Mouse (Mus musculus): ENCODE results near the gene Olfr1151. TPM values are rescaled to one million over a fixed set of nuclear protein-coding genes. Genes with fewer than 3 reads are reported as not detected.

The Olfr1151 gene
- not detected in 2 replicates for polyA plus RNA-seq (2012; rRNA removed; ENCODE audit: low replicate concordance)

DNA sequence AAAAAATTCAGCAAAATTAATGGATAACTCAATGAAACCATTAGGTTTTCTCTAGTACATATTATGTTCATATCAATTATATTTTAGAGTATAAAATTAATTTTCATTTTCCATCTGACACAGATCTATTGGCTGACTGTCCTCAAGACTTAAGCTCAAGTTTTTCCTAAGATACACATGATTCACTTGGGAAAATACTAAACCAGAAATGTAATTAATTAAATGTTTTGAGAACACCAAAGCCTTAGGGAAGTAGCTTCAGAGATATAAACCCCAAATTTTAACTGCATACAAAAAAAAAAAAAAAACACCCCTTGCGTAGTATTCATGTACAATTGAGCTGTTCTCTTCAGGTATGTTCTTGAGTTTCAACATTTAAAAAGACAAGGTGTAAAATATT is at the start of gene Olfr1151:
Gene Olfr1151, plus strand, starts transcription at position 301 of the 400 bp plus-strand sequence.

GRCm38 (mm10) chr2:87809522-87809921 is 46.1 kb upstream of the Olfr1151 start, which contains the start of gene Olfr1145:
Gene Olfr1145, plus strand, starts transcription at chr2:87809822.

GRCm38 (mm10) chr2:87830233-87830632 is 25.4 kb upstream of the Olfr1151 start, which contains the start of gene Olfr1148:
Gene Olfr1148, plus strand, starts transcription at chr2:87830533.

DNA sequence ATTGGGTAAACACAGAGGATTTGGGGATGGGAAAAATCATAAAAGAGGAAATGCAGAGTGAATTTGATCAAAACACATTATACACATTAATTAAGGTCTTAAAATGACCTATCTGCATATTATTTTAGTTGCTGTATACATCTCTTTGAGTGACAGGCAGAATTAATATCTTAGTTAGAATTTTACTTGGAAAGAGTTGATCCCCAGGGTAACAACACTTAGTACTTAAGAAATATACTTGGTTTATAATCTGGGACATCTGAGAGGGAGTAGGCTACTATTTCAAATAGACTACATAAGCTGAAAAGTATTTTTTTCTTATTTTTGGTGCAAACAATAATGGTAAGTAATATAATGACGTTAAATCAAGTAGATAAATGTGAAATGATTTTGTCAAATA is 12.0 kb upstream of the Olfr1151 start, which contains the start of gene Olfr1150-ps1:
Gene Olfr1150-ps1, plus strand, starts transcription at position 301 of the 400 bp plus-strand sequence.

DNA sequence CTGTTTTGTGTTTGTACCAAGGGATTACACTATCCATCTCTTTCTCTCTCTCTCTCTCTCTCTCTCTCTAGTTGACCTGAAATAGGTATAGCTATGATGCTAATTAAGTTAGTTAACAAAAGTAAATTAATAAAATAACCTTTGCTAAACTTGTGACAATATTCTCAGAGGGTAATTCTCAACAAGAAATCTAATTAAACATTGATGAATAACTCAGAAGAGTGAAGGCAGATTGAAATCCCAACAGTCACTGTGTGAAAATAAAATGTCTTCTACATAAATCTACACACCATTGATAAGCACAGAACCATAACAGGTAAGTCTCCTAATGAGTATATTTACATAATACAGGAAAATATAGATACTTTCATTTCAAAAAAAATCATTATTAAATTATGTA is 10.5 kb downstream of the Olfr1151 start, which contains the start of gene Olfr1152:
Gene Olfr1152, plus strand, starts transcription at position 301 of the 400 bp plus-strand sequence.

DNA sequence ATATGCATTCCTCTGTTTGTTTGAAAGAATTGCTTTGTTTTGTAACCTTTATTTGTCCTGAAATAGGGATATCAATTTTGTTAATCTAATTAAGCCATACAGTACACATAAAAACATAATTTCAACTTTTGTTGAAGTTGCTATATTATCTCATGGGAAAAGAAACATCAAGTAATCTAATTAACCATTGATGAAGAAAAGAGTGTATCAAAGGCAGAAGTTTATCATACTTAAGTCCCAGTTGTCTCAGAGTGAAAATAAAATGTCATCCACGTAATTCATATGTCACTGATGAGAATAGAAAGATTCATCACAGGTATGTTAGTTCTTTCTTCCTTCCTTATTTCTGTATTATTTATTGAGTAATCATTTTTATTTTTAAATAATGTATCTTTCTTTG is 39.0 kb downstream of the Olfr1151 start, which contains the start of gene Olfr1153:
Gene Olfr1153, plus strand, starts transcription at position 301 of the 400 bp plus-strand sequence.

GRCm38 (mm10) chr2:87905066-87905465 is 49.4 kb downstream of the Olfr1151 start, which contains the start of gene Olfr1154:
Gene Olfr1154, minus strand, starts transcription at chr2:87905166.

Other genes with a start within 250 kb of the Olfr1151 start
- not detected in 2 replicates for gene Olfr1130, start 249.7 kb upstream of the Olfr1151 start, polyA plus RNA-seq (2012; rRNA removed; ENCODE audit: low replicate concordance)
- gene Olfr1131, start 228.8 kb upstream of the Olfr1151 start, polyA plus RNA-seq (2012; rRNA removed; ENCODE audit: low replicate concordance): not detected in 2 replicates
- not detected in 2 replicates for gene Olfr1132, start 218.3 kb upstream of the Olfr1151 start, polyA plus RNA-seq (2012; rRNA removed; ENCODE audit: low replicate concordance)
- not detected in 2 replicates for gene Olfr1133, start 208.5 kb upstream of the Olfr1151 start, polyA plus RNA-seq (2012; rRNA removed; ENCODE audit: low replicate concordance)
- gene Olfr1134, start 197.4 kb upstream of the Olfr1151 start, polyA plus RNA-seq (2012; rRNA removed; ENCODE audit: low replicate concordance): not detected in 2 replicates
- not detected in 2 replicates for gene Olfr1135, start 182.2 kb upstream of the Olfr1151 start, polyA plus RNA-seq (2012; rRNA removed; ENCODE audit: low replicate concordance)
- not detected in 2 replicates for gene Olfr1136, start 161.9 kb upstream of the Olfr1151 start, polyA plus RNA-seq (2012; rRNA removed; ENCODE audit: low replicate concordance)
- gene Olfr1137, start 142.7 kb upstream of the Olfr1151 start, polyA plus RNA-seq (2012; rRNA removed; ENCODE audit: low replicate concordance): not detected in 2 replicates
- not detected in 2 replicates for gene Olfr1138, start 115.9 kb upstream of the Olfr1151 start, polyA plus RNA-seq (2012; rRNA removed; ENCODE audit: low replicate concordance)
- gene Olfr1140, start 112.1 kb upstream of the Olfr1151 start, polyA plus RNA-seq (2012; rRNA removed; ENCODE audit: low replicate concordance): not detected in 2 replicates
- gene Olfr1141, start 101.9 kb upstream of the Olfr1151 start, polyA plus RNA-seq (2012; rRNA removed; ENCODE audit: low replicate concordance): not detected in 2 replicates
- gene Olfr152, start 76.4 kb upstream of the Olfr1151 start, polyA plus RNA-seq (2012; rRNA removed; ENCODE audit: low replicate concordance): not detected in 2 replicates
- gene Olfr1143, start 55.3 kb upstream of the Olfr1151 start, polyA plus RNA-seq (2012; rRNA removed; ENCODE audit: low replicate concordance): not detected in 2 replicates
- gene Olfr1145, start 46.0 kb upstream of the Olfr1151 start, polyA plus RNA-seq (2012; rRNA removed; ENCODE audit: low replicate concordance): not detected in 2 replicates
- gene Olfr1148, start 25.3 kb upstream of the Olfr1151 start, polyA plus RNA-seq (2012; rRNA removed; ENCODE audit: low replicate concordance): not detected in 2 replicates
- gene Olfr1150-ps1, start 11.9 kb upstream of the Olfr1151 start, polyA plus RNA-seq (2012; rRNA removed; ENCODE audit: low replicate concordance): not detected in 2 replicates
- gene Olfr1152, start 10.6 kb downstream of the Olfr1151 start, polyA plus RNA-seq (2012; rRNA removed; ENCODE audit: low replicate concordance): not detected in 2 replicates
- gene Olfr1153, start 39.1 kb downstream of the Olfr1151 start, polyA plus RNA-seq (2012; rRNA removed; ENCODE audit: low replicate concordance): not detected in 2 replicates
- not detected in 2 replicates for gene Olfr1154, start 49.3 kb downstream of the Olfr1151 start, polyA plus RNA-seq (2012; rRNA removed; ENCODE audit: low replicate concordance)
- not detected in 2 replicates for gene Olfr1155, start 89.3 kb downstream of the Olfr1151 start, polyA plus RNA-seq (2012; rRNA removed; ENCODE audit: low replicate concordance)
- gene Olfr1156, start 97.2 kb downstream of the Olfr1151 start, polyA plus RNA-seq (2012; rRNA removed; ENCODE audit: low replicate concordance): not detected in 2 replicates
- not detected in 2 replicates for gene Olfr1157, start 112.4 kb downstream of the Olfr1151 start, polyA plus RNA-seq (2012; rRNA removed; ENCODE audit: low replicate concordance)
- gene Olfr74, start 118.8 kb downstream of the Olfr1151 start, polyA plus RNA-seq (2012; rRNA removed; ENCODE audit: low replicate concordance): not detected in 2 replicates
- not detected in 2 replicates for gene Olfr1158, start 134.3 kb downstream of the Olfr1151 start, polyA plus RNA-seq (2012; rRNA removed; ENCODE audit: low replicate concordance)
- gene Olfr1160, start 152.4 kb downstream of the Olfr1151 start, polyA plus RNA-seq (2012; rRNA removed; ENCODE audit: low replicate concordance): not detected in 2 replicates
- gene Olfr1161, start 166.9 kb downstream of the Olfr1151 start, polyA plus RNA-seq (2012; rRNA removed; ENCODE audit: low replicate concordance): not detected in 2 replicates
- not detected in 2 replicates for gene Olfr73, start 181.8 kb downstream of the Olfr1151 start, polyA plus RNA-seq (2012; rRNA removed; ENCODE audit: low replicate concordance)
- gene Olfr1162, start 195.3 kb downstream of the Olfr1151 start, polyA plus RNA-seq (2012; rRNA removed; ENCODE audit: low replicate concordance): not detected in 2 replicates
- not detected in 2 replicates for gene Olfr1163, start 216.0 kb downstream of the Olfr1151 start, polyA plus RNA-seq (2012; rRNA removed; ENCODE audit: low replicate concordance)
- gene Olfr1164, start 238.1 kb downstream of the Olfr1151 start, polyA plus RNA-seq (2012; rRNA removed; ENCODE audit: low replicate concordance): not detected in 2 replicates